In genomic region chr15:31542013-31542958, GRCm38 (mm10) we compare ENCODE assay signal across 8 mouse cellular contexts. TPM values are rescaled to one million over a fixed set of nuclear protein-coding genes. Genes with fewer than 3 reads are reported as not detected.
DNase-seq lines count a peak whose midpoint lies in the region; ATAC-seq lines count a peak whose summit lies in the region.

No protein-coding gene starts in this region.

- DNase-seq in adrenal gland, postnatal 36 days, result peak; percentile 25 to 37
- DNase-seq in adrenal gland, postnatal 4 days (ENCODE audit: low spot score in 2 of 2), result no peak
- DNase-seq in kidney, adult 11 months, result peak; percentile 60
- peak; percentile 24 for DNase-seq in lung, postnatal 25 days (ENCODE audit: low spot score)
- no peak for DNase-seq in spleen, postnatal 4 days (ENCODE audit: low spot score in 2 of 2)
- no peak for DNase-seq in thymus, postnatal 36 days
- DNase-seq in cerebellum, adult 18-20 months, result no peak

- peak; percentile 59 for ATAC-seq in common myeloid progenitor, adult 5-6 weeks (replicated peaks; ENCODE audit: low read depth, poor library complexity, severe bottlenecking)

RNA-seq across cellular contexts. Expression of gene March6, which starts 11.4 kb away (rescaled TPM):
- total RNA-seq in adrenal gland, postnatal 36 days (2021), result 100 to 1,000 TPM; 132 to 160 TPM
- 100 to 1,000 TPM; 114 to 120 TPM for total RNA-seq in adrenal gland, postnatal 4 days (2021)
- total RNA-seq in common myeloid progenitor, adult 5-6 weeks (2017), result 44.8 and 58.4 TPM in 2 replicates

RNA-seq across cellular contexts. Expression of gene Cmbl, which starts 22.9 kb away (rescaled TPM):
- 100 to 1,000 TPM; 117 to 206 TPM for total RNA-seq in adrenal gland, postnatal 36 days (2021)
- total RNA-seq in adrenal gland, postnatal 4 days (2021), result 100 to 1,000 TPM; 103 to 106 TPM
- total RNA-seq in common myeloid progenitor, adult 5-6 weeks (2017), result not detected in 2 replicates

RNA-seq across cellular contexts. Expression of gene Cct5, which starts 59.3 kb away (rescaled TPM):
- total RNA-seq in adrenal gland, postnatal 36 days (2021), result 100 to 1,000 TPM; 318 to 346 TPM
- 100 to 1,000 TPM; 310 to 330 TPM for total RNA-seq in adrenal gland, postnatal 4 days (2021)
- 510 and 544 TPM in 2 replicates for total RNA-seq in common myeloid progenitor, adult 5-6 weeks (2017)

RNA-seq across cellular contexts. Expression of gene Fam173b, which starts 59.4 kb away (rescaled TPM):
- total RNA-seq in adrenal gland, postnatal 36 days (2021), result 10 to 100 TPM; 22.4 to 25.2 TPM
- total RNA-seq in adrenal gland, postnatal 4 days (2021), result 10 to 100 TPM; 17.1 to 17.4 TPM
- total RNA-seq in common myeloid progenitor, adult 5-6 weeks (2017), result 6.1 and 11.3 TPM in 2 replicates

Comparison
In these comparisons a context has a peak if more than half of its experiments do, and no peak if none do; other contexts are left out.
1. DNase-seq: peak in adrenal gland, postnatal 36 days (2 of 2), kidney, adult 11 months (single experiment) and lung, postnatal 25 days (single experiment); none in adrenal gland, postnatal 4 days (0 of 2), spleen, postnatal 4 days (0 of 2), thymus, postnatal 36 days (0 of 2) and cerebellum, adult 18-20 months (0 of 2).
2. RNA of gene Cmbl, which starts 22.9 kb away (total RNA-seq): 117 to 206 TPM in adrenal gland, postnatal 36 days and 103 to 106 TPM in adrenal gland, postnatal 4 days; not detected in common myeloid progenitor, adult 5-6 weeks; every median in the first group is over 100 times any median in the second.